Mouse (Mus musculus) heart, postnatal 14 days (tissue): ENCODE measurements around the gene Sorcs2. TPM values are rescaled to one million over a fixed set of nuclear protein-coding genes. Genes with fewer than 3 reads are reported as not detected.
"Not testable (repeated sequence)": the region's sequence is repeated elsewhere in the genome, so short reads cannot be mapped to it uniquely, and the experiment has no call there.

Experiments used
- DNase-seq, 2 experiments: peaks; one replicate each; pipeline ENCODE4 v3.0.0; 2021 to 2022
- intact Hi-C: fragments of 180-260 bp; cut with DNase I; formaldehyde crosslinking; loops from one replicate; pipeline ENCODE4 v1.15.1; 2025
- total RNA-seq, 2 experiments: library from RNA; stranded (reverse); gene quantifications; 2 replicates each; pipeline ENCODE4 v1.2.3; 2021

Sorcs2 gene
- total RNA-seq, 2 experiments from 2014 or later: 9.6 to 9.9 TPM

- DNase-seq: no peak
- intact Hi-C loops: no loop called here
These were observed 140.9 kb downstream of the Sorcs2 start for GRCm38 (mm10) chr5:36257008-36257407.

GRCm38 (mm10) chr5:36254642-36255516, 143.1 kb downstream of the Sorcs2 start:
- intact Hi-C loops: no loop called here
- no peak for DNase-seq

GRCm38 (mm10) chr5:36252746-36253504, 145.0 kb downstream of the Sorcs2 start:
- peak; percentile 39 to 43 for DNase-seq

GRCm38 (mm10) chr5:36248022-36248421, 149.9 kb downstream of the Sorcs2 start:
- DNase-seq: no peak
- intact Hi-C loops: no loop called here

More at GRCm38 (mm10) chr5:36252746-36253504, 145.0 kb downstream of the Sorcs2 start:
- intact Hi-C loops: no loop called here

GRCm38 (mm10) chr5:36237526-36237925, 160.4 kb downstream of the Sorcs2 start:
- intact Hi-C loops, DNase-seq: not testable (repeated sequence)

GRCm38 (mm10) chr5:36230301-36230780, 167.6 kb downstream of the Sorcs2 start:
- intact Hi-C loops: no loop called here
- DNase-seq: no peak

- DNase-seq: no peak
- intact Hi-C loops: no loop called here
These were observed 169.3 kb downstream of the Sorcs2 start for GRCm38 (mm10) chr5:36228405-36229370.

GRCm38 (mm10) chr5:36226296-36226695, 171.6 kb downstream of the Sorcs2 start:
- intact Hi-C loops: no loop called here
- peak in 1 of 2 experiments; percentile 18 for DNase-seq

- no peak for DNase-seq
- intact Hi-C loops: loop anchor here (2.0 kb wide), 1 partner anchor 193 kb away; no protein-coding TSS in a partner anchor
These were observed 172.1 kb downstream of the Sorcs2 start for GRCm38 (mm10) chr5:36225855-36226254.

GRCm38 (mm10) chr5:36223787-36224186, 174.2 kb downstream of the Sorcs2 start:
- DNase-seq: peak; percentile 55 to 71
- intact Hi-C loops: loop anchor here (2.0 to 5.0 kb wide), 3 partner anchors 81 to 191 kb away; partner anchors contain the start of gene Sorcs2

- intact Hi-C loops: loop anchor here (5.0 kb wide), 1 partner anchor 78 kb away; no protein-coding TSS in a partner anchor
- no peak for DNase-seq
These were observed 177.3 kb downstream of the Sorcs2 start for GRCm38 (mm10) chr5:36220626-36221025.

- intact Hi-C loops: loop anchor here (5.0 kb wide), 1 partner anchor 78 kb away; no protein-coding TSS in a partner anchor
- DNase-seq: no peak
These were observed 177.8 kb downstream of the Sorcs2 start for GRCm38 (mm10) chr5:36220105-36220504.

GRCm38 (mm10) chr5:36213310-36213709, 184.6 kb downstream of the Sorcs2 start:
- peak in 1 of 2 experiments; percentile 14 for DNase-seq
- intact Hi-C loops: no loop called here

- DNase-seq: no peak
- intact Hi-C loops: no loop called here
These were observed 189.1 kb downstream of the Sorcs2 start for GRCm38 (mm10) chr5:36208803-36209202.

GRCm38 (mm10) chr5:36205397-36205796, 192.5 kb downstream of the Sorcs2 start:
- intact Hi-C loops: no loop called here
- DNase-seq: peak in 1 of 2 experiments; percentile 18

- intact Hi-C loops: no loop called here
- DNase-seq: peak in 1 of 2 experiments; percentile 18
These were observed 194.0 kb downstream of the Sorcs2 start, which contains the start of gene Psapl1 for GRCm38 (mm10) chr5:36203916-36204315. Gene Psapl1, plus strand, starts transcription at chr5:36204021.

- intact Hi-C loops: no loop called here
These were observed 194.5 kb downstream of the Sorcs2 start for GRCm38 (mm10) chr5:36203421-36203820.

GRCm38 (mm10) chr5:36202781-36203180, 195.2 kb downstream of the Sorcs2 start:
- no peak for DNase-seq
- intact Hi-C loops: no loop called here

More at GRCm38 (mm10) chr5:36203421-36203820, 194.5 kb downstream of the Sorcs2 start:
- no peak for DNase-seq

GRCm38 (mm10) chr5:36199519-36199918, 198.4 kb downstream of the Sorcs2 start:
- intact Hi-C loops: no loop called here
- no peak for DNase-seq
